Mouse (Mus musculus) effector memory CD4-positive, alpha-beta T cell, adult 5 months (primary cell): ENCODE data around the gene Homer2. TPM values are rescaled to one million over a fixed set of nuclear protein-coding genes. Genes with fewer than 3 reads are reported as not detected.

Source experiments
- polyA plus RNA-seq: library from polyadenylated mRNA; unstranded; fragments of 100-300 nt; shearing (Covaris generic); gene quantifications from one replicate; pipeline ENCODE4 v1.2.1, GENCODE M21; 2017

Homer2 gene
- polyA plus RNA-seq = not detected

GRCm38 (mm10) chr7:81707471-81708140 lies at the start of gene Homer2:
Gene Homer2, minus strand, starts transcription at chr7:81707527.

GRCm38 (mm10) chr7:81571108-81571940 lies 136.0 kb downstream of the Homer2 start, which contains the start of gene Whamm:
Gene Whamm, plus strand, starts transcription at chr7:81571266.

GRCm38 (mm10) chr7:81566892-81567291 lies 140.4 kb downstream of the Homer2 start, which contains the start of gene Fsd2:
Gene Fsd2, minus strand, starts transcription at chr7:81566944.

Other genes with a start within 250 kb of the Homer2 start
- gene Ap3b2, start 213.6 kb downstream of the Homer2 start, polyA plus RNA-seq = not detected
- not detected for gene BC048679, start 209.2 kb downstream of the Homer2 start, polyA plus RNA-seq
- gene Fsd2, start 140.6 kb downstream of the Homer2 start, polyA plus RNA-seq = 0.95 TPM
- 36.2 TPM for gene Whamm, start 136.3 kb downstream of the Homer2 start, polyA plus RNA-seq
- 144 TPM for gene Ramac, start 55.4 kb upstream of the Homer2 start, polyA plus RNA-seq
- gene 3110040N11Rik, start 82.0 kb upstream of the Homer2 start, polyA plus RNA-seq = 30.6 TPM
- 70.6 TPM for gene Btbd1, start 121.9 kb upstream of the Homer2 start, polyA plus RNA-seq
- gene Gm10160, start 148.3 kb upstream of the Homer2 start, polyA plus RNA-seq = not detected
- 8.2 TPM for gene Tm6sf1, start 151.5 kb upstream of the Homer2 start, polyA plus RNA-seq
- gene Hdgfl3, start 226.9 kb upstream of the Homer2 start, polyA plus RNA-seq = 10.7 TPM